11 mouse cellular contexts compared by ENCODE assay signal in the genomic region with DNA sequence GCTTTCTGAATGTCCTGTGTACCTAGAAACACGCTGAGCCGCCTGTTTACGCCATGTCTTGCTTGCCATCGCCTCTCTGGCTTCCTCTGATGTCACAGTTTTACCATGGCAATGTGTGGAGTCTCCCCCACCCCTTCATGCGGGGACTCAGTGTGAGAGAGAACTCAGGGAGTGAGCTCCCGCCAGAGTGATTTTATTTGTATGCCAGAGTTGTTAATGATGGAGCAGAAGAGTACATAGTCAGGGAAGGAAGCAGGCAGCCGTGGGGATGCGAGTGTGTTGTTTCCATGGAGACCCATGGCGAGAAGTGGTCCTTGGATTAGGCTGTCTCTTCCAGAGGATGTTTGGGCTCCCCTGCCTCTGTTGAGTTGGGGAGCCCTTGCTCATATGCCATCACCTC. TPM values are rescaled to one million over a fixed set of nuclear protein-coding genes. Genes with fewer than 3 reads are reported as not detected.
DNase-seq lines count a peak whose midpoint lies in the region; ATAC-seq and TF ChIP-seq lines count a peak whose summit lies in the region.
"Had no signal": no experiment of that assay in that cellular context is flagged by ENCODE, and none has a peak within 500 bp of the region (broad histone marks: within the 10 kb centered on the region; RNA-seq: fewer than 3 reads in every experiment).

No protein-coding gene starts in this region.

- DNase-seq in frontal cortex, postnatal 25 days (ENCODE audit: low spot score in 2 of 2), result no peak
- DNase-seq in layer of hippocampus, adult 9-11 months, result peak; percentile 78
- DNase-seq in right cerebral cortex, adult 2 months (ENCODE audit: low spot score in 2 of 2), result peak; percentile 58 to 65
- no peak for DNase-seq in thymus, adult 2 months
- DNase-seq in kidney, postnatal 25 days, result no peak
- no peak for DNase-seq in cerebellum, postnatal 25 days
- DNase-seq: heart, adult 2 months; lung, embryonic 14.5 days had no signal

- 50% methylated on average over 9 of the region's 9 CpGs for WGBS in forebrain, embryonic 16.5 days
- WGBS in thymus, adult 2 months, result 96% methylated on average over 9 of the region's 9 CpGs

- no peak overlapping the region for H3K4me3 ChIP-seq in forebrain, embryonic 16.5 days (replicated peaks; ENCODE audit: low read length)
- H3K4me3 ChIP-seq in thymus, adult 2 months (ENCODE audit: control insufficient read depth, insufficient read depth, low read length), result no peak overlapping the region
- H3K4me3 ChIP-seq: heart, adult 2 months; limb, embryonic 12.5 days had no signal

- no peak for TF ChIP-seq CTCF in thymus, adult 2 months (IDR thresholded peaks at IDR 0.05; ENCODE audit: borderline replicate concordance, control insufficient read depth, extremely low read depth, insufficient read depth, low read length, poor library complexity)

- no peak for TF ChIP-seq POLR2A in thymus, adult 2 months (IDR thresholded peaks at IDR 0.05; ENCODE audit: control insufficient read depth, extremely low read depth, insufficient read depth, low read length, poor library complexity)

- peaks cover 12% of the 10 kb centered on the region for H3K4me1 ChIP-seq in forebrain, embryonic 16.5 days (replicated peaks; ENCODE audit: control insufficient read depth, insufficient read depth, low read length)
- H3K4me1 ChIP-seq in thymus, adult 2 months (replicated peaks; ENCODE audit: control insufficient read depth, insufficient read depth, low read length), result no peaks in the 10 kb centered on the region

- peak overlapping the region; percentile 79 for H3K27ac ChIP-seq in forebrain, embryonic 16.5 days (ENCODE audit: low read length)
- H3K27ac ChIP-seq in thymus, adult 2 months (ENCODE audit: control insufficient read depth, insufficient read depth, low read length), result no peak overlapping the region
- H3K27ac ChIP-seq: heart, adult 2 months; limb, embryonic 12.5 days had no signal

- peaks cover 21% of the 10 kb centered on the region for H3K36me3 ChIP-seq in forebrain, embryonic 16.5 days (ENCODE audit: control insufficient read depth, insufficient read depth)
- H3K36me3 ChIP-seq in thymus, adult 2 months (ENCODE audit: control insufficient read depth, insufficient read depth, low read length), result peaks cover 85% of the 10 kb centered on the region

- H3K9me3 ChIP-seq in forebrain, embryonic 16.5 days (ENCODE audit: control insufficient read depth, low read length), result no peaks in the 10 kb centered on the region
- H3K9me3 ChIP-seq: limb, embryonic 12.5 days had no signal

- ATAC-seq in frontal cortex, adult (ENCODE audit: low TSS enrichment), result peak; percentile 68
- peak; percentile 70 for ATAC-seq in forebrain, embryonic 16.5 days

- H3K4me2 ChIP-seq in forebrain, embryonic 16.5 days (ENCODE audit: low read length), result no peak overlapping the region
- H3K4me2 ChIP-seq: limb, embryonic 12.5 days; lung, embryonic 14.5 days had no signal

- no peaks in the 10 kb centered on the region for H3K27me3 ChIP-seq in forebrain, embryonic 16.5 days (replicated peaks; ENCODE audit: control insufficient read depth, insufficient read depth, low read length)
- no peaks in the 10 kb centered on the region for H3K27me3 ChIP-seq in thymus, adult 2 months (ENCODE audit: control insufficient read depth, insufficient read depth, low read length)
- H3K27me3 ChIP-seq: limb, embryonic 12.5 days had no signal

- no peak overlapping the region for H3K9ac ChIP-seq in forebrain, embryonic 16.5 days (replicated peaks; ENCODE audit: low read depth, low read length)
- H3K9ac ChIP-seq: limb, embryonic 12.5 days; lung, embryonic 14.5 days had no signal

RNA-seq across cellular contexts. Expression of a gene that starts 47.0 kb away (rescaled TPM):
- polyA plus RNA-seq in forebrain, embryonic 16.5 days (2015; fragmentation: Nextera tagmentation; extraction: Ambion mirVana), result 0.83 and 0.85 TPM in 2 replicates
- polyA plus RNA-seq in thymus, adult 2 months (2012; rRNA removed), result 9.0 and 10.7 TPM in 2 replicates

Comparison
In these comparisons a context has a peak if more than half of its experiments do, and no peak if none do; other contexts are left out.
1. DNase-seq: peak in layer of hippocampus, adult 9-11 months (single experiment) and right cerebral cortex, adult 2 months (2 of 2); none in frontal cortex, postnatal 25 days (0 of 2), thymus, adult 2 months (single experiment), kidney, postnatal 25 days (0 of 2) and cerebellum, postnatal 25 days (0 of 2).